Mouse (Mus musculus) intestine, postnatal 0 days (tissue): Measurements from ENCODE around the gene Grin2b. TPM values are rescaled to one million over a fixed set of nuclear protein-coding genes. Genes with fewer than 3 reads are reported as not detected.

Experiments
- ATAC-seq: fragments of 200-750 bp; cut with Nextera tagmentation; 2 replicates; pipeline ENCODE4 v1.8.0; 2017; ENCODE audit warnings: mild to moderate bottlenecking, moderate TSS enrichment, moderate library complexity
- H3K27ac ChIP-seq: fragments of 300-500 bp; sonication (generic); 2 replicates; pipeline ENCODE4 v1.5.1; 2014; ENCODE audit warnings: mild to moderate bottlenecking, low read depth, low read length, moderate library complexity
- H3K27me3 ChIP-seq: fragments of 300-500 bp; sonication (generic); replicated peaks from 2 replicates; pipeline ENCODE4 v1.6.1; 2014; ENCODE audit warnings: low read length, mixed read lengths; ENCODE audit not compliant: control insufficient read depth, insufficient read depth
- H3K36me3 ChIP-seq: fragments of 300-500 bp; sonication (generic); 2 replicates; pipeline ENCODE4 v1.6.1; 2014; ENCODE audit warnings: mild to moderate bottlenecking, moderate library complexity; ENCODE audit not compliant: control insufficient read depth, insufficient read depth
- H3K4me1 ChIP-seq: fragments of 300-500 bp; sonication (generic); replicated peaks from 2 replicates; pipeline ENCODE4 v1.6.1; 2014; ENCODE audit warnings: antibody characterized with exemption, low read length, mixed read lengths; ENCODE audit not compliant: control insufficient read depth, insufficient read depth
- H3K4me2 ChIP-seq: fragments of 300-500 bp; sonication (generic); replicated peaks from 2 replicates; pipeline ENCODE4 v1.6.1; 2014; ENCODE audit warnings: low read depth, mild to moderate bottlenecking, moderate library complexity
- H3K4me3 ChIP-seq: fragments of 300-500 bp; sonication (generic); 2 replicates; pipeline ENCODE4 v1.5.1; 2014; ENCODE audit warnings: low read depth, low read length
- H3K9ac ChIP-seq: fragments of 300-500 bp; sonication (generic); 2 replicates; pipeline ENCODE4 v1.6.1; 2014; ENCODE audit warnings: mild to moderate bottlenecking, low read depth, low read length
- H3K9me3 ChIP-seq: fragments of 300-500 bp; sonication (generic); 2 replicates; pipeline ENCODE4 v1.6.1; 2016; ENCODE audit warnings: mixed run types; ENCODE audit not compliant: control insufficient read depth
- CTCF ChIP-seq: sonication (generic); IDR thresholded peaks from 2 replicates; pipeline ENCODE4 v1.5.1; 2016; ENCODE audit warnings: low read depth, mild to moderate bottlenecking, control low read depth, antibody characterized with exemption, moderate library complexity
- WGBS: fragments of 180-500 bp; shearing (Covaris S2); extraction: QIAGEN DNeasy Blood & Tissue Kit; methylation state at CpG from one replicate; pipeline ENCODE4 v1.1.7; 2014; 5-methylcytosine and 5-hydroxymethylcytosine counted together
- polyA plus RNA-seq: library from polyadenylated mRNA; unstranded; fragments of >200 nt; fragmentation: Nextera tagmentation; extraction: Ambion mirVana; gene quantifications from 2 replicates; pipeline ENCODE4 v1.2.1, GENCODE M21; 2015

The Grin2b gene
- polyA plus RNA-seq, 1 experiment from 2014 or later = not detected

DNA sequence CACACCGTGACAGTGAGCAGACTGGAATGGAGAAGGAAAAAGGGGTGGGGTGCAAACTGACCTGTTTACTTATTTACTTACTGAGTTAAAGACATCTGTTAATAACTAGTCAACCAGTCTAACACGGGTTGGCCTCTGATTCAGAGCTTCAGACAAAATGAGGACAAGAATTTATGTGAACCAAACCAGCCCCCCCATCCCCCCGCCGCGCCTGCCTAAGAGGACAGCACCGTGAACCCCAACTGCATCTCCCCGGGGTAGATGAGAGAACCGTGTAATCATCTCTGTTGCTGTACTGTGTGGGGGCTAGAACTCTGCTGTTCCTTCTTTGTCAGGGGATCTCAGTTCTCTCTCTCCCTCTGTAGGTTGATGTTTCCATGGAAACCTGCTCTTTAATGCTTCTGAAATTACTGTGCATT, 319.1 kb downstream of the Grin2b start:
- Histone ChIP-seq H3K36me3 (no peaks in the 10 kb centered on the region), H3K4me3 (no peak overlapping the region), H3K27ac (no peak overlapping the region), H3K9ac (no peak overlapping the region), H3K9me3 (no peaks in the 10 kb centered on the region), H3K4me2 (no peak overlapping the region), H3K4me1 (no peaks in the 10 kb centered on the region), H3K27me3 (no peaks in the 10 kb centered on the region)
- no peak for ATAC-seq
- TF ChIP-seq CTCF = no peak
- WGBS = 69% methylated on average over 8 of the region's 8 CpGs

DNA sequence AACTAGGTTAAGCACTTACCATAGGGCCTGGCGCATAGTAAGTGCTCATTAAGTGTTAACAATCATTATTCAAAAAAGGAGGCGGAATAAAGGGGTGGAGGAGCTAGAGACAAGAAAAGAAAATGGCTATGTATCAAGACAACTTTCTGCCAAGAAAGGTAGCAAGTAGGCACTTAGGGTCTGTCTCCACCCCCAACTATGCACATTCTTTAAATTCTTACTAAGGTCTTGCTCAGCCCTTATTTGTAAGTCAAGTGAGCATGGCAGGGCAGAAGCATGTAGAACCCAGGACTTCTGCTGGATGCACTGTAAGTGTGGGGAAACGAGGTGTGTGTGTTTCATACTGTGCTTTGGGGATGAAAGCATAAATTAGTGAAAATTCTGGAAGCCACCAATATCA, 329.6 kb downstream of the Grin2b start:
- H3K9ac ChIP-seq = no peak overlapping the region
- 77% methylated on average over 3 of the region's 3 CpGs for WGBS
- no peaks in the 10 kb centered on the region for H3K36me3 ChIP-seq
- ATAC-seq = no peak
- H3K4me1 ChIP-seq = no peaks in the 10 kb centered on the region
- H3K4me3 ChIP-seq = no peak overlapping the region
- no peaks in the 10 kb centered on the region for H3K9me3 ChIP-seq
- H3K27ac ChIP-seq = no peak overlapping the region
- no peaks in the 10 kb centered on the region for H3K27me3 ChIP-seq
- H3K4me2 ChIP-seq = no peak overlapping the region
- TF ChIP-seq CTCF = no peak

- no peak overlapping the region for H3K27ac ChIP-seq
- H3K27me3 ChIP-seq = no peaks in the 10 kb centered on the region
- no peak overlapping the region for H3K9ac ChIP-seq
- 90% methylated on average over 4 of the region's 4 CpGs for WGBS
- no peaks in the 10 kb centered on the region for H3K4me1 ChIP-seq
- ATAC-seq = no peak
- H3K4me3 ChIP-seq = no peak overlapping the region
- H3K4me2 ChIP-seq = no peak overlapping the region
- no peaks in the 10 kb centered on the region for H3K36me3 ChIP-seq
- no peak for TF ChIP-seq CTCF
- no peaks in the 10 kb centered on the region for H3K9me3 ChIP-seq
Measured at GRCm38 (mm10) chr6:135836353-135836752, 337.0 kb downstream of the Grin2b start.

GRCm38 (mm10) chr6:135833542-135833941, 339.8 kb downstream of the Grin2b start:
- H3K36me3 ChIP-seq = no peaks in the 10 kb centered on the region
- H3K4me3 ChIP-seq = no peak overlapping the region
- H3K27me3 ChIP-seq = no peaks in the 10 kb centered on the region
- H3K4me1 ChIP-seq = no peaks in the 10 kb centered on the region
- no peak overlapping the region for H3K9ac ChIP-seq
- TF ChIP-seq CTCF = peak; percentile 50
- H3K9me3 ChIP-seq = no peaks in the 10 kb centered on the region
- no peak overlapping the region for H3K4me2 ChIP-seq
- ATAC-seq = no peak
- H3K27ac ChIP-seq = no peak overlapping the region
- 70% methylated on average over 5 of the region's 5 CpGs for WGBS

- Histone ChIP-seq H3K36me3 (no peaks in the 10 kb centered on the region), H3K4me1 (no peaks in the 10 kb centered on the region), H3K4me3 (no peak overlapping the region), H3K27ac (no peak overlapping the region), H3K9me3 (no peaks in the 10 kb centered on the region), H3K9ac (no peak overlapping the region), H3K4me2 (no peak overlapping the region), H3K27me3 (no peaks in the 10 kb centered on the region)
- WGBS = 83% methylated on average over 3 of the region's 3 CpGs
- no peak for TF ChIP-seq CTCF
- no peak for ATAC-seq
Measured at GRCm38 (mm10) chr6:135832041-135832440, 341.3 kb downstream of the Grin2b start.

DNA sequence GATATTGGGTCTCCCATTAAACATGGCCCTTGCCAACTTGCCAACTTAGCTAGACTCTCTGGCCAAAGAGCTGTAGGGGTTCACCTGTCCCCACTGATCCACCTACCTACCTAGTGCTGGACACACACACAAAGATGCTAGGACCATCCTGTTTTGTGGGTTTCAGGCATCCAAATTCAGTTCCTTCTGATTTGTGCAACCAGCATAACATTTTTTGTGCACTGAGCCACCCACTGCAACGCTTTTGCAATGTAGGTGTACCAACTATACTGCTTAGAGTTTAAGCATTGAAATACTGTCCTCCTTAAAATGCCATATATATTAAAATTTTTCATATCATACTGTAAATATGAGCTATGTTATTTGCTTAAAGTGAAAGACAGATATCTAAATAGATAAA, 342.3 kb downstream of the Grin2b start:
- no peaks in the 10 kb centered on the region for H3K27me3 ChIP-seq
- H3K4me1 ChIP-seq = no peaks in the 10 kb centered on the region
- no peak for ATAC-seq
- H3K4me3 ChIP-seq = no peak overlapping the region
- 95% methylated on average over 1 of the region's 1 CpGs for WGBS
- H3K36me3 ChIP-seq = no peaks in the 10 kb centered on the region
- no peak overlapping the region for H3K9ac ChIP-seq
- TF ChIP-seq CTCF = no peak
- no peak overlapping the region for H3K27ac ChIP-seq
- no peaks in the 10 kb centered on the region for H3K9me3 ChIP-seq
- H3K4me2 ChIP-seq = no peak overlapping the region

GRCm38 (mm10) chr6:135829458-135829857, 343.9 kb downstream of the Grin2b start:
- no peak for ATAC-seq
- H3K4me3 ChIP-seq = no peak overlapping the region
- H3K9me3 ChIP-seq = no peaks in the 10 kb centered on the region
- H3K4me1 ChIP-seq = no peaks in the 10 kb centered on the region
- H3K27ac ChIP-seq = no peak overlapping the region
- no peak overlapping the region for H3K4me2 ChIP-seq
- TF ChIP-seq CTCF = no peak
- H3K9ac ChIP-seq = no peak overlapping the region
- WGBS = 71% methylated on average over 7 of the region's 7 CpGs
- no peaks in the 10 kb centered on the region for H3K36me3 ChIP-seq
- H3K27me3 ChIP-seq = no peaks in the 10 kb centered on the region
